18 mouse cellular contexts compared by ENCODE assay signal in the genomic region with DNA sequence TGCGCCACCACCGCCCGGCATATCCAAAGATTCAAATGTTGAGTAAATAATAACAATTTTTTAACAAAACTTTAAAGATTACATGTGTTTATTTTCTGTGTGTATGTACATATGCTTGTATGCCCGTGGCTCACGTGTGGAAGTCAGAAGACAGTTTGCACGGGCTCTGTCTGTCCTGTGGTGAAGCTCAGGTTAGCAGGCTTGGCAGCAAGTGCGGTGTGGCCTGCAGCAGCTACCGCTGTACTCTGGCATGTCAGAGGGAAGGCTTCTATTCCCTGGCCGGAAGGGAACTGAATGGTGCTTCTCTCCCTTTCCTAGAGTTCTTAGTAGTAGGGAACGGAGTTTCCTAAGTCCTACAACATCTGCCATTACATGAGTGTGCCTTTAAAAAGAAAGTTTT.
"Had no signal": no experiment of that assay in that cellular context is flagged by ENCODE, and none has a peak within 500 bp of the region (broad histone marks: within the 10 kb centered on the region; RNA-seq: fewer than 3 reads in every experiment).

No protein-coding gene starts in this region.

- H3K9ac ChIP-seq: lung, embryonic 14.5 days; midbrain, embryonic 13.5 days; midbrain, embryonic 15.5 days; neural tube, embryonic 13.5 days; neural tube, embryonic 15.5 days had no signal

- H3K4me1 ChIP-seq: midbrain, embryonic 10.5 days; midbrain, embryonic 13.5 days; neural tube, embryonic 13.5 days; neural tube, embryonic 15.5 days had no signal

- ATAC-seq: midbrain, embryonic 13.5 days; midbrain, embryonic 15.5 days had no signal

- H3K36me3 ChIP-seq: midbrain, embryonic 10.5 days; midbrain, embryonic 13.5 days; midbrain, embryonic 15.5 days; neural tube, embryonic 13.5 days; neural tube, embryonic 15.5 days had no signal

- H3K27me3 ChIP-seq: midbrain, embryonic 13.5 days; midbrain, embryonic 15.5 days; neural tube, embryonic 13.5 days; neural tube, embryonic 15.5 days had no signal

- DNase-seq: lung, adult 18-20 months; lung, embryonic 14.5 days; lung, postnatal 10 days; lung, postnatal 4 days; retina, postnatal 1 day; right cerebral cortex, adult 18-20 months; right cerebral cortex, postnatal 25 days; right cerebral cortex, postnatal 4 days; spleen, adult 18-20 months; thymus, adult 18-20 months; thymus, postnatal 14 days; thymus, postnatal 36 days had no signal

- H3K27ac ChIP-seq: midbrain, embryonic 10.5 days; midbrain, embryonic 13.5 days; midbrain, embryonic 15.5 days; neural tube, embryonic 13.5 days; neural tube, embryonic 15.5 days had no signal

- H3K4me3 ChIP-seq: midbrain, embryonic 10.5 days; midbrain, embryonic 13.5 days; midbrain, embryonic 15.5 days; myocyte; neural tube, embryonic 13.5 days; neural tube, embryonic 15.5 days had no signal

- H3K4me2 ChIP-seq: lung, embryonic 14.5 days; midbrain, embryonic 13.5 days; midbrain, embryonic 15.5 days; neural tube, embryonic 13.5 days; neural tube, embryonic 15.5 days had no signal

- H3K9me3 ChIP-seq: midbrain, embryonic 10.5 days; midbrain, embryonic 13.5 days; midbrain, embryonic 15.5 days; neural tube, embryonic 13.5 days; neural tube, embryonic 15.5 days had no signal
